ENCODE assay signal across 14 mouse cellular contexts in genomic region chr3:52640250-52641147, GRCm38 (mm10).
DNase-seq lines count a peak whose midpoint lies in the region; ATAC-seq and TF ChIP-seq lines count a peak whose summit lies in the region.
"Had no signal": no experiment of that assay in that cellular context is flagged by ENCODE, and none has a peak within 500 bp of the region (broad histone marks: within the 10 kb centered on the region; RNA-seq: fewer than 3 reads in every experiment).

No protein-coding gene starts in this region.

- TF ChIP-seq CTCF in gastrocnemius, adult 2 months (IDR thresholded peaks at IDR 0.05): no peak
- TF ChIP-seq CTCF in lung, adult 2 months (IDR thresholded peaks at IDR 0.05; ENCODE audit: insufficient read depth, low read length): no peak

- H3K4me3 ChIP-seq in gastrocnemius, adult 2 months: peak overlapping the region; percentile 17; the same call in 1 of the 2 replicates
- H3K4me3 ChIP-seq in lung, embryonic 15.5 days: no peak overlapping the region
- H3K4me3 ChIP-seq in lung, adult 2 months (replicated peaks; ENCODE audit: extremely low read depth, low read depth, low read length): no peak overlapping the region
- H3K4me3 ChIP-seq in heart, embryonic 15.5 days: no peak overlapping the region
- H3K4me3 ChIP-seq: intestine, embryonic 15.5 days; stomach, embryonic 15.5 days had no signal

- DNase-seq in gastrocnemius, adult 2 months: no peak
- DNase-seq in gastrocnemius, postnatal 36 days: no peak
- no peak for DNase-seq in lung, adult 2 months
- DNase-seq in lung, postnatal 14 days: peak; percentile 23
- no peak for DNase-seq in adrenal gland, adult 8-10 months
- DNase-seq: B cell, adult 2 months; cerebellum, adult 8-10 months; retina, postnatal 1 day had no signal

- H3K27me3 ChIP-seq in lung, embryonic 15.5 days: no peaks in the 10 kb centered on the region
- H3K27me3 ChIP-seq in heart, embryonic 15.5 days: no peaks in the 10 kb centered on the region
- H3K27me3 ChIP-seq: intestine, embryonic 15.5 days; Patski; stomach, embryonic 15.5 days had no signal

- H3K4me2 ChIP-seq in lung, embryonic 15.5 days: no peak overlapping the region
- no peak overlapping the region for H3K4me2 ChIP-seq in heart, embryonic 15.5 days
- H3K4me2 ChIP-seq: intestine, embryonic 15.5 days; stomach, embryonic 15.5 days had no signal

- no peak for TF ChIP-seq POLR2A in lung, adult 2 months (IDR thresholded peaks at IDR 0.05; ENCODE audit: borderline replicate concordance, extremely low read depth, low read depth, low read length)

- no peak overlapping the region for H3K9ac ChIP-seq in lung, embryonic 15.5 days
- no peak overlapping the region for H3K9ac ChIP-seq in heart, embryonic 15.5 days
- H3K9ac ChIP-seq: intestine, embryonic 15.5 days; stomach, embryonic 15.5 days had no signal

- H3K9me3 ChIP-seq in lung, embryonic 15.5 days: no peaks in the 10 kb centered on the region
- no peaks in the 10 kb centered on the region for H3K9me3 ChIP-seq in heart, embryonic 15.5 days (replicated peaks)
- H3K9me3 ChIP-seq: intestine, embryonic 15.5 days; stomach, embryonic 15.5 days had no signal

- H3K27ac ChIP-seq in gastrocnemius, adult 2 months: peak overlapping the region; percentile 85
- H3K27ac ChIP-seq in lung, embryonic 15.5 days: no peak overlapping the region
- H3K27ac ChIP-seq in heart, embryonic 15.5 days: peak overlapping the region; percentile 43
- H3K27ac ChIP-seq: stomach, embryonic 15.5 days had no signal

- 46% methylated on average over 16 of the region's 16 CpGs for WGBS in lung, embryonic 15.5 days
- WGBS in lung, adult 2 months: 42% methylated on average over 16 of the region's 16 CpGs
- WGBS in heart, embryonic 15.5 days: 42% methylated on average over 16 of the region's 16 CpGs

- intact Hi-C loops in gastrocnemius, adult 2 months (cut with DNase I): loop anchor here (5.0 kb wide), 1 partner anchor 33 kb away; no protein-coding TSS in a partner anchor
- intact Hi-C loops in gastrocnemius, postnatal 36 days (cut with DNase I): no loop called here

- H3K4me1 ChIP-seq in lung, embryonic 15.5 days: peaks cover 26% of the 10 kb centered on the region
- peaks cover 16% of the 10 kb centered on the region for H3K4me1 ChIP-seq in lung, adult 2 months (ENCODE audit: control insufficient read depth, insufficient read depth, low read length)
- peaks cover 23% of the 10 kb centered on the region for H3K4me1 ChIP-seq in heart, embryonic 15.5 days (replicated peaks)

- ATAC-seq in lung, embryonic 15.5 days (ENCODE audit: borderline replicate concordance, extremely low read depth, low FRiP score, low TSS enrichment): peak; percentile 35; the same call in 1 of the 2 replicates
- ATAC-seq in heart, embryonic 15.5 days (replicated peaks; ENCODE audit: insufficient number of reproducible peaks, insufficient read depth, low FRiP score, low read depth): peak; percentile 75
- no peak for ATAC-seq in CD4-positive, CD25-positive, alpha-beta regulatory T cell, adult 4 months
- ATAC-seq: intestine, embryonic 15.5 days had no signal

- H3K36me3 ChIP-seq in lung, embryonic 15.5 days: no peaks in the 10 kb centered on the region
- H3K36me3 ChIP-seq in heart, embryonic 15.5 days: no peaks in the 10 kb centered on the region
- H3K36me3 ChIP-seq: intestine, embryonic 15.5 days; stomach, embryonic 15.5 days had no signal
